In genomic region chr9:87843898-87844297, GRCm38 (mm10) we compare ENCODE assay signal across 9 mouse cellular contexts.
A peak's percentile ranks its signal among the peaks of the same experiment; 100 is the strongest.
DNase-seq lines count a peak whose midpoint lies in the region; ATAC-seq and TF ChIP-seq lines count a peak whose summit lies in the region.
"Had no signal": no experiment of that assay in that cellular context is flagged by ENCODE, and none has a peak within 500 bp of the region (broad histone marks: within the 10 kb centered on the region; RNA-seq: fewer than 3 reads in every experiment).

No protein-coding gene starts in this region.

- H3K27ac ChIP-seq in kidney, postnatal 0 days = no peak overlapping the region
- H3K27ac ChIP-seq in embryonic facial prominence, embryonic 15.5 days (replicated peaks) = no peak overlapping the region; the same call in 1 of the 2 replicates

- TF ChIP-seq CTCF in kidney, postnatal 0 days (IDR thresholded peaks at IDR 0.05; ENCODE audit: low read depth) = no peak

- H3K27me3 ChIP-seq in kidney, postnatal 0 days (ENCODE audit: insufficient read depth, low read length) = no peaks in the 10 kb centered on the region
- no peaks in the 10 kb centered on the region for H3K27me3 ChIP-seq in embryonic facial prominence, embryonic 15.5 days
- H3K27me3 ChIP-seq: Patski had no signal

- peak; percentile 48 for DNase-seq in kidney, postnatal 0 days (ENCODE audit: low spot score)
- no peak for DNase-seq in kidney, adult 18-20 months
- peak; percentile 65 to 74 for DNase-seq in heart, postnatal 36 days
- DNase-seq in spleen, postnatal 14 days (ENCODE audit: low spot score in 2 of 2) = no peak
- no peak for DNase-seq in urinary bladder, adult 18-20 months (ENCODE audit: low spot score in 2 of 2)
- DNase-seq in liver = no peak

- no peaks in the 10 kb centered on the region for H3K9me3 ChIP-seq in kidney, postnatal 0 days (replicated peaks; ENCODE audit: low read length)
- no peaks in the 10 kb centered on the region for H3K9me3 ChIP-seq in embryonic facial prominence, embryonic 15.5 days (replicated peaks)

- no peaks in the 10 kb centered on the region for H3K36me3 ChIP-seq in kidney, postnatal 0 days (ENCODE audit: insufficient read depth, low read length)
- H3K36me3 ChIP-seq in embryonic facial prominence, embryonic 15.5 days = no peaks in the 10 kb centered on the region

- intact Hi-C loops in heart, postnatal 36 days (cut with DNase I) = loop anchor here (5.0 kb wide), 1 partner anchor 102 kb away; no protein-coding TSS in a partner anchor

- no peak overlapping the region for H3K9ac ChIP-seq in kidney, postnatal 0 days (ENCODE audit: low read depth, low read length)
- H3K9ac ChIP-seq in embryonic facial prominence, embryonic 15.5 days = no peak overlapping the region

- 65% methylated on average over 6 of the region's 6 CpGs for WGBS in kidney, postnatal 0 days
- WGBS in embryonic facial prominence, embryonic 15.5 days = 24% methylated on average over 6 of the region's 6 CpGs

- H3K4me1 ChIP-seq in kidney, postnatal 0 days (replicated peaks; ENCODE audit: insufficient read depth, low read length) = no peaks in the 10 kb centered on the region
- H3K4me1 ChIP-seq in embryonic facial prominence, embryonic 15.5 days = peaks cover 6% of the 10 kb centered on the region; the same call in 1 of the 2 replicates

- no peak overlapping the region for H3K4me3 ChIP-seq in kidney, postnatal 0 days (replicated peaks; ENCODE audit: low read depth, low read length)
- H3K4me3 ChIP-seq in embryonic facial prominence, embryonic 15.5 days (replicated peaks) = no peak overlapping the region

- ATAC-seq in kidney, postnatal 0 days (replicated peaks; ENCODE audit: low FRiP score, low read depth) = no peak
- peak; percentile 36; the same call in 1 of the 2 replicates for ATAC-seq in cerebellum, adult (ENCODE audit: insufficient number of reproducible peaks, low FRiP score, low TSS enrichment)
- ATAC-seq in embryonic facial prominence, embryonic 15.5 days (ENCODE audit: insufficient number of reproducible peaks, low FRiP score, low TSS enrichment, low read depth) = peak; percentile 51
- ATAC-seq: Patski had no signal

- no peak overlapping the region for H3K4me2 ChIP-seq in kidney, postnatal 0 days (ENCODE audit: low read length)
- 0 out of 2 replicates have a peak overlapping the region, but pooled peaks have one; percentile 15 for H3K4me2 ChIP-seq in embryonic facial prominence, embryonic 15.5 days (replicated peaks)

Comparison
In these comparisons a context has a peak if more than half of its experiments do, and no peak if none do; other contexts are left out.
1. DNase-seq: peak in kidney, postnatal 0 days (single experiment) and heart, postnatal 36 days (2 of 2); none in kidney, adult 18-20 months (single experiment), spleen, postnatal 14 days (0 of 2), urinary bladder, adult 18-20 months (0 of 2) and liver (single experiment).